In the genomic region with DNA sequence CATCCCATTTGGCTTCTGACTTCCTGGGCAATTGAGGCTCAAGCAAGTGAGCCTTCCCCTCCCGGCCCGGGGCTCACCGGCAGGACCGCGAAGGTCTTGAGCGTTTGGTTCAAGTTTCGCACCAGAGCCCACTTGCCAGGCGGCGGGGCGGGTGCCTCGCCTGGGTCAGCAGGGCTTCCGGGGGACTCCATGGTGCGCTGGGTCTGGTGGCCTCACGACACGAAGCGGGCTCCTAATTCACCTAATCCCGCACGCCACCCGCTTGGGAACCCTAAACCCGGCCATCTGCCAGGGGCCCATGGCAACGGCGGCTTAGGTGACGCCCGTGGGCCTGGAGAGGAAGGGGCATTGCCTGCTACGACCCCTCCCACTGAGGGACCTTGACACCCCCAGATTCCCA, we compare ENCODE assay signal across 9 mouse cellular contexts. TPM values are rescaled to one million over a fixed set of nuclear protein-coding genes. Genes with fewer than 3 reads are reported as not detected.
DNase-seq lines count a peak whose midpoint lies in the region; ATAC-seq and TF ChIP-seq lines count a peak whose summit lies in the region.
"Had no signal": no experiment of that assay in that cellular context is flagged by ENCODE, and none has a peak within 500 bp of the region (broad histone marks: within the 10 kb centered on the region; RNA-seq: fewer than 3 reads in every experiment).

No protein-coding gene starts in this region.

- TF ChIP-seq EP300 in heart, postnatal 0 days (IDR thresholded peaks at IDR 0.05; ENCODE audit: low read depth): no peak

- 0 out of 2 replicates have a peak, but pooled peaks cover 3% of the 10 kb centered on the region for H3K4me1 ChIP-seq in heart, postnatal 0 days (ENCODE audit: control insufficient read depth, insufficient read depth)
- peaks cover 13% of the 10 kb centered on the region for H3K4me1 ChIP-seq in embryonic facial prominence, embryonic 12.5 days
- H3K4me1 ChIP-seq in hindbrain, embryonic 15.5 days (replicated peaks): peaks cover 6% of the 10 kb centered on the region; the same call in 1 of the 2 replicates

- H3K27me3 ChIP-seq in heart, postnatal 0 days (ENCODE audit: control insufficient read depth, insufficient read depth, low read length): peaks cover 32% of the 10 kb centered on the region
- peaks cover 34% of the 10 kb centered on the region for H3K27me3 ChIP-seq in embryonic facial prominence, embryonic 12.5 days
- peaks cover 16% of the 10 kb centered on the region; the same call in 1 of the 2 replicates for H3K27me3 ChIP-seq in hindbrain, embryonic 15.5 days

- no peak for ATAC-seq in heart, postnatal 0 days (ENCODE audit: insufficient read depth, low read depth)
- ATAC-seq in embryonic facial prominence, embryonic 12.5 days (ENCODE audit: insufficient number of reproducible peaks, insufficient read depth, low FRiP score, low TSS enrichment): no peak
- ATAC-seq in hindbrain, embryonic 15.5 days (ENCODE audit: low FRiP score, low read depth): no peak

- H3K4me2 ChIP-seq in heart, postnatal 0 days (ENCODE audit: low read depth, low read length): peak overlapping the region; percentile 37
- H3K4me2 ChIP-seq in embryonic facial prominence, embryonic 12.5 days (replicated peaks): peak overlapping the region; percentile 52
- H3K4me2 ChIP-seq in hindbrain, embryonic 15.5 days: peak overlapping the region; percentile 43

- H3K36me3 ChIP-seq in heart, postnatal 0 days (replicated peaks; ENCODE audit: control insufficient read depth, insufficient read depth, low read length): no peaks in the 10 kb centered on the region
- H3K36me3 ChIP-seq in embryonic facial prominence, embryonic 12.5 days: no peaks in the 10 kb centered on the region
- no peaks in the 10 kb centered on the region for H3K36me3 ChIP-seq in hindbrain, embryonic 15.5 days

- TF ChIP-seq CTCF in heart, postnatal 0 days (IDR thresholded peaks at IDR 0.05; ENCODE audit: low read depth): no peak

- peak overlapping the region; percentile 21; the same call in 1 of the 2 replicates for H3K4me3 ChIP-seq in heart, postnatal 0 days (ENCODE audit: low read depth, low read length)
- peak overlapping the region; percentile 20 for H3K4me3 ChIP-seq in embryonic facial prominence, embryonic 12.5 days
- 0 out of 2 replicates have a peak overlapping the region, but pooled peaks have one; percentile 1 for H3K4me3 ChIP-seq in hindbrain, embryonic 15.5 days

- no peak for DNase-seq in heart, postnatal 0 days (ENCODE audit: low spot score)
- no peak for DNase-seq in heart, adult 9 months (ENCODE audit: low spot score in 2 of 2)
- peak; percentile 37 for DNase-seq in neural tube, embryonic 10.5 days (ENCODE audit: extremely low spot score, low spot score)
- DNase-seq in thymus, postnatal 0 days (ENCODE audit: low spot score): no peak
- DNase-seq in spleen, postnatal 36 days (ENCODE audit: low spot score in 2 of 2): no peak
- no peak for DNase-seq in layer of hippocampus, adult 9-10 months (ENCODE audit: low spot score)
- DNase-seq: lung, postnatal 36 days had no signal

- H3K9me3 ChIP-seq in heart, postnatal 0 days (replicated peaks; ENCODE audit: control insufficient read depth, low read length): no peaks in the 10 kb centered on the region
- no peaks in the 10 kb centered on the region for H3K9me3 ChIP-seq in embryonic facial prominence, embryonic 12.5 days
- no peaks in the 10 kb centered on the region for H3K9me3 ChIP-seq in hindbrain, embryonic 15.5 days

- WGBS in heart, postnatal 0 days: 8% methylated on average over 25 of the region's 25 CpGs
- WGBS in embryonic facial prominence, embryonic 12.5 days: 5% methylated on average over 25 of the region's 25 CpGs
- 8% methylated on average over 25 of the region's 25 CpGs for WGBS in hindbrain, embryonic 15.5 days

- H3K9ac ChIP-seq in heart, postnatal 0 days (replicated peaks; ENCODE audit: low read depth, low read length): no peak overlapping the region; the same call in 1 of the 2 replicates
- H3K9ac ChIP-seq in embryonic facial prominence, embryonic 12.5 days: peak overlapping the region; percentile 58
- H3K9ac ChIP-seq in hindbrain, embryonic 15.5 days: no peak overlapping the region

- H3K27ac ChIP-seq in heart, postnatal 0 days (ENCODE audit: low read depth): no peak overlapping the region
- H3K27ac ChIP-seq in embryonic facial prominence, embryonic 12.5 days: no peak overlapping the region
- H3K27ac ChIP-seq in hindbrain, embryonic 15.5 days (replicated peaks): no peak overlapping the region

RNA-seq across cellular contexts. Expression of gene Myo7a, which starts 8.1 kb away (rescaled TPM):
- 7.1 and 20.0 TPM in 2 replicates for total RNA-seq in heart, postnatal 0 days (2014; rRNA removed; ENCODE audit: low replicate concordance)
- 3.6 and 3.7 TPM in 2 replicates for polyA plus RNA-seq in heart, postnatal 0 days (2015; fragmentation: Nextera tagmentation; extraction: Ambion mirVana)
- polyA plus RNA-seq in embryonic facial prominence, embryonic 12.5 days (2016; fragmentation: Nextera tagmentation; extraction: Ambion mirVana): 14.0 and 16.1 TPM in 2 replicates
- polyA plus RNA-seq in hindbrain, embryonic 15.5 days (2015; fragmentation: Nextera tagmentation; extraction: Ambion mirVana): 16.6 and 19.3 TPM in 2 replicates
- 2.6 and 2.8 TPM in 2 replicates for polyA plus RNA-seq in thymus, postnatal 0 days (2015; fragmentation: Nextera tagmentation; extraction: Ambion mirVana)

RNA-seq across cellular contexts. Expression of gene Omp, which starts 34.1 kb away (rescaled TPM):
- 0.39 TPM in 1 of 2 replicates, not detected in the other for total RNA-seq in heart, postnatal 0 days (2014; rRNA removed; ENCODE audit: low replicate concordance)
- 0.05 TPM in 1 of 2 replicates, not detected in the other for polyA plus RNA-seq in heart, postnatal 0 days (2015; fragmentation: Nextera tagmentation; extraction: Ambion mirVana)
- polyA plus RNA-seq in embryonic facial prominence, embryonic 12.5 days (2016; fragmentation: Nextera tagmentation; extraction: Ambion mirVana): 0.43 and 0.46 TPM in 2 replicates
- polyA plus RNA-seq in hindbrain, embryonic 15.5 days (2015; fragmentation: Nextera tagmentation; extraction: Ambion mirVana): 0.56 and 0.62 TPM in 2 replicates
- polyA plus RNA-seq in thymus, postnatal 0 days (2015; fragmentation: Nextera tagmentation; extraction: Ambion mirVana): 0.55 and 0.70 TPM in 2 replicates
